Mouse (Mus musculus): Measurements from ENCODE around the gene Upk1a. TPM values are rescaled to one million over a fixed set of nuclear protein-coding genes. Genes with fewer than 3 reads are reported as not detected.
A peak's percentile ranks its signal among the peaks of the same experiment; 100 is the strongest.

Upk1a gene
- total RNA-seq (2012; rRNA removed) (0.42 and 0.54 TPM in 2 replicates), polyA plus RNA-seq (2012; ENCODE audit: insufficient read depth in 1 of 2, insufficient read length in 2 of 2, low read depth in 1 of 2, low replicate concordance in 2 of 2, missing spikeins in 1 of 2) (1 to 10 TPM in 1 of 2 experiments, not detected in 1; 1.6 TPM)

GRCm38 (mm10) chr7:30612654-30613402, at the start of gene Upk1a:
Gene Upk1a, minus strand, starts transcription at chr7:30612847.
- TF ChIP-seq NELFE (IDR thresholded peaks at IDR 0.05; ENCODE audit: low read depth, low read length) (no peak), ZMIZ1 (IDR thresholded peaks at IDR 0.05; ENCODE audit: low read depth, low read length) (no peak), EP300 (IDR thresholded peaks at IDR 0.05; ENCODE audit: low read depth in 1 of 2, low read length in 2 of 2) (no peak)
- peaks cover 0 to 3% of the 10 kb centered on the region in 2 experiments; a peak in 2 of 4 replicates for H3K4me1 ChIP-seq (ENCODE audit: control insufficient read depth in 1 of 2, insufficient read depth in 2 of 2, low read length in 2 of 2)
- no peak within 1 kb of the TSS for H3K27ac ChIP-seq (ENCODE audit: control insufficient read depth, low read depth, low read length)
- no peaks in the 10 kb centered on the region for H3K79me2 ChIP-seq (ENCODE audit: control insufficient read depth, insufficient read depth, low read length, poor library complexity)
- H3K27me3 ChIP-seq (ENCODE audit: control insufficient read depth in 1 of 2, insufficient read depth in 2 of 2, low read length in 2 of 2), result no peaks in the 10 kb centered on the region
- no peak for DNase-seq (ENCODE audit: low read depth, low spot score)
- no peaks in the 10 kb centered on the region for H3K9me3 ChIP-seq (replicated peaks; ENCODE audit: insufficient read depth, low read length)
- no peak within 1 kb of the TSS for H3K9ac ChIP-seq (ENCODE audit: control insufficient read depth, low read depth, low read length, poor library complexity, severe bottlenecking)
- H3K4me3 ChIP-seq (ENCODE audit: control insufficient read depth in 1 of 2, insufficient read depth in 1 of 2, low read depth in 2 of 2, low read length in 2 of 2), result no peak within 1 kb of the TSS
- H3K36me3 ChIP-seq (ENCODE audit: control insufficient read depth in 1 of 2, insufficient read depth in 2 of 2, low read length in 2 of 2), result peaks cover 4 to 6% of the 10 kb centered on the region in 2 experiments

- H3K9ac ChIP-seq (ENCODE audit: control insufficient read depth, low read depth, low read length, poor library complexity, severe bottlenecking), result peak within 1 kb of the TSS; percentile 85
- DNase-seq (ENCODE audit: low read depth, low spot score), result peak; percentile 99
Measured at GRCm38 (mm10) chr7:30649591-30650540, 37.2 kb upstream of the Upk1a start, which contains the start of gene Rbm42. Gene Rbm42, minus strand, starts transcription at chr7:30650317.

More at GRCm38 (mm10) chr7:30649591-30650540, 37.2 kb upstream of the Upk1a start, which contains the start of gene Rbm42:
- peaks cover 7% of the 10 kb centered on the region for H3K79me2 ChIP-seq (ENCODE audit: control insufficient read depth, insufficient read depth, low read length, poor library complexity)
- peaks cover 0 to 3% of the 10 kb centered on the region in 2 experiments; a peak in 1 of 4 replicates for H3K4me1 ChIP-seq (ENCODE audit: control insufficient read depth in 1 of 2, insufficient read depth in 2 of 2, low read length in 2 of 2)
- no peaks in the 10 kb centered on the region for H3K27me3 ChIP-seq (ENCODE audit: control insufficient read depth in 1 of 2, insufficient read depth in 2 of 2, low read length in 2 of 2)
- TF ChIP-seq TBP (IDR thresholded peaks at IDR 0.05; ENCODE audit: low read depth, low read length), result peak; percentile 48; the same call in 1 of the 2 replicates
- peak; percentile 67; the same call in 1 of the 2 replicates for TF ChIP-seq KAT2A (conservative IDR thresholded peaks at IDR 0.05; ENCODE audit: low read depth, low read length)
- peak; percentile 85 for TF ChIP-seq ZMIZ1 (IDR thresholded peaks at IDR 0.05; ENCODE audit: low read depth, low read length)
- TF ChIP-seq ZKSCAN1 (IDR thresholded peaks at IDR 0.05; ENCODE audit: low read depth, low read length), result no peak
- TF ChIP-seq POLR2AphosphoS5 (IDR thresholded peaks at IDR 0.05; ENCODE audit: borderline replicate concordance, low read depth, low read length), result no peak
- peak; percentile 59 to 78 for TF ChIP-seq POLR2A (IDR thresholded peaks at IDR 0.05; ENCODE audit: control insufficient read depth in 1 of 2, insufficient read depth in 1 of 2, low read depth in 1 of 2, low read length in 2 of 2, poor library complexity in 1 of 2)
- TF ChIP-seq NELFE (IDR thresholded peaks at IDR 0.05; ENCODE audit: low read depth, low read length), result peak; percentile 86
- TF ChIP-seq RCOR1 (IDR thresholded peaks at IDR 0.05; ENCODE audit: low read depth, low read length), result no peak
- peak; percentile 94 for TF ChIP-seq HCFC1 (IDR thresholded peaks at IDR 0.05; ENCODE audit: low read depth, low read length)
- peak; percentile 36; the same call in 1 of the 2 replicates for TF ChIP-seq CHD2 (IDR thresholded peaks at IDR 0.05; ENCODE audit: low read length)
- 0 out of 2 replicates have a peak, but pooled peaks have one; percentile 21 for TF ChIP-seq GATA1 (IDR thresholded peaks at IDR 0.05; ENCODE audit: low read depth, low read length)
- peak; percentile 86 for TF ChIP-seq POLR2AphosphoS2 (IDR thresholded peaks at IDR 0.05; ENCODE audit: low read length)
- TF ChIP-seq MAFK (IDR thresholded peaks at IDR 0.05; ENCODE audit: borderline replicate concordance, low read depth, low read length), result no peak
- TF ChIP-seq SMC3 (IDR thresholded peaks at IDR 0.05; ENCODE audit: low read depth, low read length), result no peak
- TF ChIP-seq EP300 (IDR thresholded peaks at IDR 0.05; ENCODE audit: low read depth in 1 of 2, low read length in 2 of 2), result no peak
- TF ChIP-seq MXI1 (IDR thresholded peaks at IDR 0.05; ENCODE audit: low read depth, low read length), result peak; percentile 74
- TF ChIP-seq CTCF (IDR thresholded peaks at IDR 0.05 in 2 of 3, conservative IDR thresholded peaks at IDR 0.05 in 1 of 3; ENCODE audit: control insufficient read depth in 1 of 3, insufficient read depth in 1 of 3, low read depth in 2 of 3, low read length in 3 of 3, poor library complexity in 1 of 3, severe bottlenecking in 1 of 3), result no peak
- TF ChIP-seq MEF2A (IDR thresholded peaks at IDR 0.05; ENCODE audit: extremely low read depth, insufficient replicate concordance, low read depth, low read length, poor library complexity, severe bottlenecking), result no peak
- TF ChIP-seq RAD21 (IDR thresholded peaks at IDR 0.05; ENCODE audit: low read depth, low read length), result no peak
- TF ChIP-seq ELF1 (IDR thresholded peaks at IDR 0.05; ENCODE audit: low read depth, low read length), result peak; percentile 99
- TF ChIP-seq NRF1 (IDR thresholded peaks at IDR 0.05; ENCODE audit: insufficient read depth, low read depth, low read length, poor library complexity, severe bottlenecking), result peak; percentile 55; the same call in 1 of the 2 replicates
- no peak for TF ChIP-seq ZC3H11A (IDR thresholded peaks at IDR 0.05; ENCODE audit: low read depth, low read length)
- no peak for TF ChIP-seq BHLHE40 (IDR thresholded peaks at IDR 0.05; ENCODE audit: borderline replicate concordance, low read depth, low read length)
- TF ChIP-seq SIN3A (IDR thresholded peaks at IDR 0.05; ENCODE audit: low read length), result peak; percentile 98
- peaks cover 0 to 2% of the 10 kb centered on the region in 2 experiments; a peak in 1 of 4 replicates for H3K36me3 ChIP-seq (ENCODE audit: control insufficient read depth in 1 of 2, insufficient read depth in 2 of 2, low read length in 2 of 2)
- no peaks in the 10 kb centered on the region for H3K9me3 ChIP-seq (replicated peaks; ENCODE audit: insufficient read depth, low read length)
- H3K27ac ChIP-seq (ENCODE audit: control insufficient read depth, low read depth, low read length), result no peak within 1 kb of the TSS
- H3K4me3 ChIP-seq (ENCODE audit: control insufficient read depth in 1 of 2, insufficient read depth in 1 of 2, low read depth in 2 of 2, low read length in 2 of 2), result peak within 1 kb of the TSS; percentile 91

Data from MEL (cell line).